Mouse (Mus musculus): ENCODE measurements around the gene Nrip2. TPM values are rescaled to one million over a fixed set of nuclear protein-coding genes. Genes with fewer than 3 reads are reported as not detected.
A peak's percentile ranks its signal among the peaks of the same experiment; 100 is the strongest.

Nrip2 gene
- polyA plus RNA-seq, 1 experiment from 2014 or later = 23.5 TPM

DNA sequence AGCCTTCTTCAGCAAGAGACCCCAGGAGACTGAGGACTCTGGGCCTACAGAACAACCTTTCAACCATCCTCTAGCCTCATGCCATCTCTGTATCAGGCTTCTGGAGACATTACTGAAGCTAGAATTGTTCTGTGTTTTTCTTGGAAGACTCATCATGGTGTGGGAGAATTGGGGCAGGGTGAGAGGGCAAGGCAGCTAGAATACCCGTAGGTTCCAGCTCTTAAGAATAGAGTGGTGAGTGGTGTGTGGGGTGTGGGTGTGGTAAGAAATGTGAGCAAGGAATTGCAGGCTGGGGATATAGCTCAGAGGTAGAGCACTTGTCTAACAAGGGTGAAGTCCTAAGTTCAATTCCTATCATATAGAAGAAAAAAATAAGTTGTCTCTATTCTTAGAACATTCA lies 14.1 kb upstream of the Nrip2 start:
- no peak overlapping the region for H3K4me2 ChIP-seq (ENCODE audit: low read length)
- no peak overlapping the region for H3K9ac ChIP-seq (ENCODE audit: low read depth, low read length)
- no peaks in the 10 kb centered on the region for H3K4me1 ChIP-seq (replicated peaks; ENCODE audit: insufficient read depth, low read length)
- TF ChIP-seq CTCF (IDR thresholded peaks at IDR 0.05; ENCODE audit: low read depth) = no peak
- no peaks in the 10 kb centered on the region for H3K36me3 ChIP-seq (ENCODE audit: insufficient read depth, low read length)
- no peak for DNase-seq (ENCODE audit: low spot score)
- no peak for ATAC-seq (replicated peaks; ENCODE audit: low FRiP score, low read depth)
- H3K27me3 ChIP-seq (ENCODE audit: insufficient read depth, low read length) = no peaks in the 10 kb centered on the region
- no peak overlapping the region for H3K4me3 ChIP-seq (replicated peaks; ENCODE audit: low read depth, low read length)
- 48% methylated on average over 1 of the region's 1 CpGs for WGBS
- H3K27ac ChIP-seq = no peak overlapping the region
- H3K9me3 ChIP-seq (replicated peaks; ENCODE audit: low read length) = no peaks in the 10 kb centered on the region

DNA sequence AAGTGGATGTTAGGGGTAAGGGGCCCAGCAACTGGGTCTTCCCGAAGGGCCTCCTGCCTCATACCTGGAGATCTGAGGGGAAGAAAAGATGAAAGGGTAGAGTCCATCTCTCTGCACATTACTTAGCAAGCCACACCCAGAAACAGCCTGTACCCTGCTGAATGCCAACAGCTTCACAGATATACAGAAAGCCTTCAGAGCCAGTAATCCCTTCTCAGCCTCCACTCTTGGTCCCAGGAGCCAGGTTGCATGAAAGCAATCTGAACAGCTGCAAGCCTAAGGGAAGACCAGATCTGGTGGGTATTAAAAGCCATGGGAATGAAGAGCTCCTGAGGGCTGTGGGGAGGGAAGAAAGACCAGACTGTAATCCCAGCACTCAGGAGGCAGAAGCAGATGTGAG lies 9.9 kb upstream of the Nrip2 start:
- Histone ChIP-seq H3K36me3 (ENCODE audit: insufficient read depth, low read length) (no peaks in the 10 kb centered on the region), H3K4me3 (replicated peaks; ENCODE audit: low read depth, low read length) (no peak overlapping the region), H3K9me3 (replicated peaks; ENCODE audit: low read length) (no peaks in the 10 kb centered on the region), H3K27me3 (ENCODE audit: insufficient read depth, low read length) (no peaks in the 10 kb centered on the region), H3K4me2 (ENCODE audit: low read length) (no peak overlapping the region), H3K4me1 (replicated peaks; ENCODE audit: insufficient read depth, low read length) (no peaks in the 10 kb centered on the region), H3K27ac (no peak overlapping the region), H3K9ac (ENCODE audit: low read depth, low read length) (no peak overlapping the region)
- no peak for ATAC-seq (replicated peaks; ENCODE audit: low FRiP score, low read depth)
- TF ChIP-seq CTCF (IDR thresholded peaks at IDR 0.05; ENCODE audit: low read depth) = no peak
- no peak for DNase-seq (ENCODE audit: low spot score)
- 95% methylated on average over 1 of the region's 1 CpGs for whole genome bisulfite sequencing

DNA sequence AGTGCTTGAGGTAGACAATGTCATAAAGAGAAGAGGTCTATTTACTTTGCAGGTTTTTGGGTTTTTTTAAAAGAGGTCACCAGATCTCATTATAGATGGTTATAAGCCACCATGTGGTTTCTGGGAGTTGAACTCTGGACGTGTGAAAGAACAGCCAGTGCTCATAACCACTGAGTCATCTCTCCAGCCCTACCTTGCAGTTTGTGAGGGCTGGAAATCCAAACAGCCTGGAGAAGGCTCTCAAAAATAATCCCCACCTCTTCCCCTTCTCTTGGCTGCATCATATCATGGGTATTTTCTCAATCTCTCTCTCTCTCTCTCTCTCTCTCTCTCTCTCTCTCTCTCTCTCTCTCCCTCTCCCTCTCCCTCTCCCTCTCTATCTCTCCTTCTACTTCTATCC lies 8.4 kb upstream of the Nrip2 start:
- Histone ChIP-seq H3K4me3 (replicated peaks; ENCODE audit: low read depth, low read length) (no peak overlapping the region), H3K36me3 (ENCODE audit: insufficient read depth, low read length) (no peaks in the 10 kb centered on the region), H3K4me1 (replicated peaks; ENCODE audit: insufficient read depth, low read length) (no peaks in the 10 kb centered on the region), H3K9ac (ENCODE audit: low read depth, low read length) (no peak overlapping the region), H3K27me3 (ENCODE audit: insufficient read depth, low read length) (no peaks in the 10 kb centered on the region), H3K4me2 (ENCODE audit: low read length) (no peak overlapping the region), H3K27ac (no peak overlapping the region), H3K9me3 (replicated peaks; ENCODE audit: low read length) (no peaks in the 10 kb centered on the region)
- ATAC-seq (replicated peaks; ENCODE audit: low FRiP score, low read depth) = no peak
- TF ChIP-seq CTCF (IDR thresholded peaks at IDR 0.05; ENCODE audit: low read depth) = no peak
- no peak for DNase-seq (ENCODE audit: low spot score)
- 45% methylated on average over 1 of the region's 1 CpGs for WGBS

DNA sequence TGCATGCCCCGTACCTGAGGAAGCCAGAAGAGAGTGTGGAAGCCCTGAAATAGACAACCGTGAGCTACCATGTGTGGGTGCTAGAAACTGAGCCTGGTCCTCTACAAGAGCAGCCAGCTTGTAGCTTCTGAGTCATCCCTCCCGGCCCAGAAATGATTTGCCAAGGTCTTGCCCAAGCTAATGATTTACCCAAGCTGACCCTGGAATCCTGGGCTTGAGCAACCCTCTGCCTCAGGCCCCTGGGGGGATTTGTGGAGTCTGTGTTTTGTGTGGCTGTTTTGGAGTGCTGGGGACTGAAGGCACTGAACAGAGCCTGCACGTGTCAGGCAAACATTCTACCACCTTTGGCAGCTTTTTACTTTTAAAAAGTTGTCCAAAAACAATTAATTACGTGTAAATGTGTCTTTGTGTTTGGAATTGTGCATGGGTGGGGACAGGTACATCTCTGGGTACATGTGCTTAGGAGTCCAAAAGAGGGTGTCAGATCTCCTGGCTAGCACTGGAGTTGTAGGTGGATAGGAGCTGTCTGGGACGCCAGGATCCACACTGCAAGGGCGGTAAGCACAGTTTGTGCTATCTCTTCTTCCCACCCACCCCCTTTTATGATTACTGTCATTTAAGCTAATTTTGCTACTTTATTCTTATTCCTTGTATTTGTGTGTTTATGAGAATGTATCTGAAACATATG lies 1.4 kb upstream of the Nrip2 start:
- DNase-seq (ENCODE audit: low spot score) (peak; percentile 39), ATAC-seq (replicated peaks; ENCODE audit: low FRiP score, low read depth) (peak; percentile 50)
- Histone ChIP-seq H3K4me3 (replicated peaks; ENCODE audit: low read depth, low read length) (no peak overlapping the region), H3K9me3 (replicated peaks; ENCODE audit: low read length) (no peaks in the 10 kb centered on the region), H3K27ac (no peak overlapping the region; the same call in 1 of the 2 replicates), H3K4me1 (replicated peaks; ENCODE audit: insufficient read depth, low read length) (0 out of 2 replicates have a peak, but pooled peaks cover 9% of the 10 kb centered on the region), H3K36me3 (ENCODE audit: insufficient read depth, low read length) (no peaks in the 10 kb centered on the region), H3K4me2 (ENCODE audit: low read length) (no peak overlapping the region), H3K27me3 (ENCODE audit: insufficient read depth, low read length) (no peaks in the 10 kb centered on the region), H3K9ac (ENCODE audit: low read depth, low read length) (no peak overlapping the region)
- WGBS = 68% methylated on average over 7 of the region's 7 CpGs
- TF ChIP-seq CTCF (IDR thresholded peaks at IDR 0.05; ENCODE audit: low read depth) = no peak

DNA sequence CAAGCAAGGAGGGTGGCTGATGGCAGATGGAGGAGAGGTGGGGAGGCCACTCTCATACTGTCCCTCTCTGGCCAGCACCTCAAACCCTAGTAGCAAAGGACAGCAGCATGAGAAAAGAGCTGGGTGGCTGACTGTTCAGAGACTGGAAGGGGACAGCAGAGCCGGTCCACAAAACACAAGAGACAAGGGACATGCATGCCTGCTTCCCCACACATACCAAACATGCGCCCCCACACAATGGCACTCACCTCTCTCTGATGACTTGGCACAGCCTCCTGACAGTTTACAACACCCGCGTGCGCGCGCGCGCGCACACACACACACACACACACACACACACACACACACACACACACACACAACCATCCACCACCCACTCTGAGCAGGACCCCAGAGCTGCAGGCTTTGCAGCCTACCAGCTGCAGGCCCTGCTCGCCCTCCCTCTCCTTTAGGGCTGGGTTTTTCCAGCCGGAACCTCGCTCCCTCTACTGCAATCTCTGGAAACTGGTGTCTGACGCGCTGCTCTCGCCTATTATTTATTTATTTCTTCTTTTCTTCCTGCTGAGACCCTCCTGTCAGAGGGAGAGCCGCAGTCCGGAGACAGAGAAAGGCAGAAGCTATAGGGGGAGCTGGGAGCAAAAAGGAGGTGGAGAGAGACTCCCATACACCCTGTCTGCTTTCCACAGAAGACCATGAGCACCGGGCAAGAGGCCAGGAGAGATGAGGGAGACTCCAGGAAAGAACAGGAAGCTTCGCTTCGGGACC lies 507 bp downstream of the Nrip2 start:
- Histone ChIP-seq H3K36me3 (ENCODE audit: insufficient read depth, low read length) (no peaks in the 10 kb centered on the region), H3K4me1 (replicated peaks; ENCODE audit: insufficient read depth, low read length) (0 out of 2 replicates have a peak, but pooled peaks cover 9% of the 10 kb centered on the region), H3K4me2 (ENCODE audit: low read length) (peak overlapping the region; percentile 53), H3K9ac (ENCODE audit: low read depth, low read length) (peak overlapping the region; percentile 31), H3K4me3 (replicated peaks; ENCODE audit: low read depth, low read length) (peak overlapping the region; percentile 30), H3K9me3 (replicated peaks; ENCODE audit: low read length) (no peaks in the 10 kb centered on the region), H3K27me3 (ENCODE audit: insufficient read depth, low read length) (no peaks in the 10 kb centered on the region), H3K27ac (peak overlapping the region; percentile 71)
- DNase-seq (ENCODE audit: low spot score) (peak; percentile 89), ATAC-seq (replicated peaks; ENCODE audit: low FRiP score, low read depth) (peak; percentile 76)
- 13% methylated on average over 13 of the region's 21 CpGs for WGBS
- TF ChIP-seq CTCF (IDR thresholded peaks at IDR 0.05; ENCODE audit: low read depth) = no peak

DNA sequence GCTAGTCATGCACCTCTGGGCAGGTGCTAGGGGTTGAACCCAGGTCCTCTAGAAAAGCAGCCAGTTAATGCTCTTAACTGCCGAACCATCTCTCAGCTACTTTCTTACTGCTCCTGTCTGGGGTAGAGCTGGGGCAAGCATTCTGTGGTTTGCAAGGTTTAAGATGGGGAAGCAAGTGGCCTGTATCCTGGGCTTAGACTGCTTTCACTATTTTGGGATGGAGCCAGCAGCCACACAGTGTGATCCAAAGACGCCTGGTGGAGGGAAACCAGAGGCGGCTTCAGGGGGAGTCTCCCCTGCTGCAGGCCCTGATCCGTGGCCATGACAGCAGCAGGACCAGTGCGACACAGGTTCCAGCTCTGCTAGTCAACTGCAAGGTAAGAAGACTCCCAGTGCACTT lies 5.6 kb downstream of the Nrip2 start:
- peaks cover 21% of the 10 kb centered on the region for H3K36me3 ChIP-seq (ENCODE audit: insufficient read depth, low read length)
- no peak overlapping the region for H3K27ac ChIP-seq
- H3K9me3 ChIP-seq (replicated peaks; ENCODE audit: low read length) = no peaks in the 10 kb centered on the region
- no peak overlapping the region for H3K4me2 ChIP-seq (ENCODE audit: low read length)
- H3K27me3 ChIP-seq (ENCODE audit: insufficient read depth, low read length) = no peaks in the 10 kb centered on the region
- TF ChIP-seq CTCF (IDR thresholded peaks at IDR 0.05; ENCODE audit: low read depth) = no peak
- DNase-seq (ENCODE audit: low spot score) = peak; percentile 9
- WGBS = 49% methylated on average over 5 of the region's 5 CpGs
- no peak overlapping the region for H3K9ac ChIP-seq (ENCODE audit: low read depth, low read length)
- no peak for ATAC-seq (replicated peaks; ENCODE audit: low FRiP score, low read depth)
- no peak overlapping the region for H3K4me3 ChIP-seq (replicated peaks; ENCODE audit: low read depth, low read length)
- 0 out of 2 replicates have a peak, but pooled peaks cover 9% of the 10 kb centered on the region for H3K4me1 ChIP-seq (replicated peaks; ENCODE audit: insufficient read depth, low read length)
